Mouse (Mus musculus) heart, postnatal 4 days (tissue): ENCODE measurements at regions not wholly inside any gene's neighbourhood (a gene's known extent, or its start where the extent isn't known, plus 50 kb on each side); places are given as distances from the start of the nearest gene placed in this dataset.

ENCODE experiments used
- DNase-seq: peaks from one replicate; pipeline ENCODE4 v3.0.0; 2021

- DNase-seq: no peak
Measured at GRCm38 (mm10) chr1:39047316-39047715, 61.9 kb downstream of the Pdcl3 start.

DNA sequence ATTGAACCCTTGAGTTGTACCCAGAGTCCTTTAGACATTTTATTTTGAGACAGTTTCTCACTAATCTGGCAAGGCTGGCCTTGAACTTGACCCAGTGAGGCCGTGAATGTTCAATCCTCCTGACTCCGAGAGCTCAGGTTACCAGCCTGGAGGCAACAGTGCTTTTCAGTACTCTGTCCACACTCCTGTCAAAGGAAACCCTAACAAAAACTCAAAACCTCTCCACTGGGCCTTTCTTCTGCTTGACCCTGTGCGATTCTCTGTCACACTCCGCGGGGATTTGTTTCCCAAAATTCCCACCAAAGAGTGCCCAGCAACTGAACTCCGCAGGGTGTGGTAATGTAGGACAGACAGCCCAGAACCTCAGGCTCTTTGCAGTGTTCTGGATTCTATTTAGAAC lies 71.9 kb downstream of the Pdcl3 start:
- no peak for DNase-seq

DNA sequence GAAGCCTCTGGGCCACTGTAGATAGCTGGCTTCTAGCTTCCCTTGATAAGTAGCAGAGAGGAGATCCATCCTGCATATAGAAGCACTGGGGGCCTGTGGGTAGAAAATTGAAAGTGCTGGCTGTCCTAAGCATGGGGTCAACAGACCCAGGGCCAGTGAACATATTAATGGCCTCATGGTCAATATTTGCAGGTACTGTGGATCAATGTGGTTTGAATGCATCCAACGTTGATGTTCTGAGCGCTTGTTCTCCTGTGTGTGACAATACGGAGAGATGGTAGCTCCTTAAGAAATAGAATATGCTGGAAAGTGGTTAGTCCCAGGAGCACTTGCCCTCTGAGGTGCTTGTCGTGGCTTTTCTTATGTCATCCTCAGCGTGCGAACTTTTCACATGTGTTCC lies 77.1 kb downstream of the Pdcl3 start:
- no peak for DNase-seq

- no peak for DNase-seq
Measured at GRCm38 (mm10) chr1:39063666-39064385, 78.4 kb downstream of the Pdcl3 start.

DNA sequence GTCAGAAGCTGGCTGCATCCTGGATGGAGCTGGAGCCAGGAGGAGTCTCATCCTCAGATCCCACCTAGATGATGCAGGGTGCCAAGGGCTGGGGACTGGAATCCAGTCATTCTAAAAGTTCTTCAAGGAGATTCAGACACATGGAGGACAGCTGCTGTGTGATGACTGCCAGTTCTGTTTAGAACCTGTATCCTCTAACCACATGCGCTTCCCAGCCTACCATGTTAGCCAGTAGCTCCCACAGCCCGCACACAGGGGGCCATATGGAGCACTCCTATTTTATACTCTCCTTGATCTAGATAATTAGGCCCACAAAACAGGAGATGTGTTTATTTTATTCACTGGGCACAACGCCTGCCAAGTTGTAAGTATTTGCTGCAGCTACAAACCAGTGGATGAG lies 79.4 kb downstream of the Pdcl3 start:
- no peak for DNase-seq

GRCm38 (mm10) chr1:39067901-39068300 lies 82.5 kb downstream of the Pdcl3 start:
- DNase-seq: no peak

- no peak for DNase-seq
Measured at GRCm38 (mm10) chr1:39069086-39069655, 83.8 kb downstream of the Pdcl3 start.

DNA sequence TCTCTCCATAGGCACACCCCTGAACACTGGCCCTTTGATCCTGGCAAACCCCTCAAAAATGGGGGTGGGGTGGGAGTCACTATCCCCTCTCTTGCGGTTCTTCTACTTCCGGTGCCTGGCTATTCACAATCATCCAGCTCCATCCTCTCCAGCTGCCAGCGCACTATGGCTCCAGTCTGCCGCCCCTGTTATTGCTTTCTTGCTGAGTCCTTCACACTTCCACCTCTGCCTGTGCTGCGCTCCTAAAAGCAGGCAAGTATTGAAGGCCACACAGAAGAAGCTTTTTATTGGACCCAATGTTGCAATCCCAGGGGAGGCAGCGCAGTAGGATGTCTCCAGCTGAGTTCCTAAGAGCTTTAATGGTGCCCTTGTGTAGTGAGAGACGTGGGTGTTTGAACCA lies 84.3 kb downstream of the Pdcl3 start:
- DNase-seq: no peak

DNA sequence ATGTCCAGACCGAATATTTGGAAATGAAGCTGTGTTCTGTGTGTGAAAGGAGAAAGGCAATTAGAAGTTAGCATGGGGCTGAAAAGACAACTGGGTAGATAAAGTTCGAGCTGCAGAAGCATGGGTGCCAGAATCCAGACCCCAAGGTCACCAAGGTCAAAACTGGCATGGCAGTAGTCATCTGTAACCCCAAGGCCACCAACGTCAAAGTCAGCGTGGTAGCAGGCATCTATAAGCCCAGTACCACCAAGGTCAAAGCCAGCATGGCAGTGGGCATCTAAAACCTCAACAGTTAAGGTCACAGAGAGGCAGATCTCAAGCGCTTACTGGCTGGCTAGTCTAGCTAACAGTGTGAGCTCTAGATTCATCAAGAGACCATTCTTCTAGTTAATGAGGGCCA lies 90.6 kb downstream of the Pdcl3 start:
- no peak for DNase-seq

- DNase-seq: peak; percentile 61
Measured at GRCm38 (mm10) chr1:39078584-39079315, 93.3 kb downstream of the Pdcl3 start.

DNA sequence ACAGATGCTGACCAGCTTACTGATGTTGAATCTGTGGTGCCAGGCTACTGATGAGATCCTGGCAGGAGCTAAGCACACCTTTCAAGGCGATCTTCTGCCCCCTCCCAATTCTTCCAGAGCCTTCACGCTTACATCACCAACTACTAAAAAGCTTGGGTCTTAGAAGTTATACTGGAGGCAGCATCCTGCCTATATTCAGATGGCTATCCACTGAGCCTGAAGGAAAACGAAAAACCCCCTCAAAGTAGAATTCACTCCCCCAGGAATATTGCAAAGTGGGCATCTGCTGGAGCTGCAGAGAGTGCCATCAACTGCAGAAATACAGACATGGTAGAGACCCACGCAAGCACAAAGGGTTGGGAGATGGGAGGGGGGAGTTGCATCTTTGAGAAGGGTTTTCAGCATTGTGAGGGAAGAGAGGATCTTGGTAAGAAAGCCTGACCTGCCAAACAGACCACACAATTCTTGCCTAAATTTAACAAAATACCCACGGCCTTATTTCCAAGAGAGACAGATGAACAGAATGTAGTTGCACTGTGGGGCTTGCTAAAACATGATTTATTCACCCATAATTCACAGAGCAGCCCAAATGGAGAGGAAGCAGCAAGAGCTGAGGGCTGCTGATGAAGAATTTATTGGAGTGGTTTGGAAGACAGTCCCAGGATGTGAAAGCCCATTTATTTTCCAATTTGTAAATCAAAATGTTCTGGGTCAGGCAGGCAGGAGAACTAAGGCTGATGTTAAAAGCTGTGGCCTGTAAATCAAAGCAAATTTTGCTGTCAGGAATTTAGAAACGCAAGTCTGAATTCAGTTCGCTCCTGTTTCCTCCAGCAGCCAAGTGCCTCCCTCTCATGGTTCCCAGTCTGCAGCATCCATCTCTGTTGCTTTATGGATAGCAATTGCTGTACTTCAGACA lies 98.8 kb downstream of the Pdcl3 start:
- DNase-seq: no peak

GRCm38 (mm10) chr1:39086273-39086672 lies 100.9 kb downstream of the Pdcl3 start:
- peak; percentile 59 for DNase-seq

- no peak for DNase-seq
Measured at GRCm38 (mm10) chr1:39089875-39090274, 103.7 kb upstream of the Npas2 start.

DNA sequence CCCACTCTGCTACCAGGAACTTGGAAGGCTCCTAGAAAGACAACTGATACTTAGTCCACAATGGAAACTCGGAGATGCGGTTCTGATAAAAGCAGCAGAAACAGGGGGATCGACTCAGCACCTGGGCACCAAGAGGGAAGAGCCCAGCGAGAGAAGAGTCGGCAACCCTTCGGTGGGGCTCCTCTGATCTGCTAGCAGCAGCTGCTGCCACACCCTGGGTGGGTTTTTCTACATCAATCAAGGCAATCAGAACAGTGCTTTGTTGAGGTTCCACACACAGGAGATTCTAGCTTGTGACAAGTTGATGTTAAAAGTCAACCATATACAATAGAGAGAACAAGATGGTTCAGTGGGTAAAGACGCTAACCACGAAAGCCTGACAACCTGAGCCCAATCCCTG lies 102.4 kb upstream of the Npas2 start:
- no peak for DNase-seq

DNA sequence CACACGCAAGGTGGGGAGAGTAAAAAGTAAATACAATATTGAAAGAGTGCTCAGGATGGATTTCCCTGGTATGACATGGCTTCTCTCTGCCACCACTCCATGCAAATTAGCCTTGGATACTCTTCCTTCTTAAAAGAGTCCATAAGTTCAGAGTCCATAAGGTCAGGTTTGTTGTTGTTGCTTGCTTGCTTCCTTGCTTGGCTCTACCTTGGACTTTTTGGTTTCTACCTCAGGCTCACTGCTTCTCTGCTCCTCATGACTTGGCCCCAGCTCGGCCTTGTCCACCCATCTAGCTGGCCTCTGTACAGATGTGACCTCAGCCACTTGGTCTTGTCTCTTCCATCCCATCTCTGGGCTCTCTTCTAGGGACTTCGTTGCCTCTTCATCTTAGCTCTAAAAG lies 101.9 kb upstream of the Npas2 start:
- no peak for DNase-seq

GRCm38 (mm10) chr1:39093291-39093690 lies 100.2 kb upstream of the Npas2 start:
- DNase-seq: no peak

- DNase-seq: no peak
Measured at GRCm38 (mm10) chr1:39094001-39094400, 99.5 kb upstream of the Npas2 start.

DNA sequence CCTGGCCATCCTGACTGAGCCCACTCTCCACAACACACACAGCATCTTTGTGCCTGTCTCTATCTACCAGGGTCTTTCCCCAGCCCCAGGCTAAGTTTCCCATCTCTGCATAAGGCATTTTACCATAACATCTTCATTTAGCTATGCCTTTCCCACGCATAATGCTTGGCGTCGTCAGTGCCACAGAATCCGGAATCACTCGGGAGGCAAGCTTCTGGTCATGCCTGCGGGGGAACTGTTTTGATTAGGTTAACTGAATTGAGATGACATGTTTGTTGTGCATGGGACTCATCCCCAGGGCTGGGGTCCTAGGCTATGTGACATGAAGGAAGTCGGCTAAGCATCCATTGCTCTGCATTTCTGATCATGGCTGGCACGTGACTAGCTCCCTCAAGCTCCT lies 97.6 kb upstream of the Npas2 start:
- DNase-seq: no peak

DNA sequence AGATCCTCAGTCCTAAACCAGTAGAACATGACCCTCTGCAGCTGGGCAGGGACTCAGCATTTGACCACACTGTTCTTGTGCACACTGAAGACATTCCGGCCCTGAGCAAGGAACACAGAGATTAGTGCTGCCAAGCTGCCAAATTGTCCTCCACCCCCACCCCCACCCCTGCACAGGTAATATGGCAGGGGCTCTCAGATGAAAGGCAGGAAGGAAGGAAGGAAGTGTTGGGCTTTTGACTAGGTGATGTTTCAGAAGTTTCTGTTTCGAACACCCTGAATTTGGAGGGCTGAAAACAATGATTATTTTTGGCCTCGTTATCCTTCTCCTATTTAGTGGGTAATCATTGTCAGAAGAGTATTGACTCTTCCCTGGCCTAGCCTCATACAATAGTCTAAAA lies 96.8 kb upstream of the Npas2 start:
- no peak for DNase-seq

DNA sequence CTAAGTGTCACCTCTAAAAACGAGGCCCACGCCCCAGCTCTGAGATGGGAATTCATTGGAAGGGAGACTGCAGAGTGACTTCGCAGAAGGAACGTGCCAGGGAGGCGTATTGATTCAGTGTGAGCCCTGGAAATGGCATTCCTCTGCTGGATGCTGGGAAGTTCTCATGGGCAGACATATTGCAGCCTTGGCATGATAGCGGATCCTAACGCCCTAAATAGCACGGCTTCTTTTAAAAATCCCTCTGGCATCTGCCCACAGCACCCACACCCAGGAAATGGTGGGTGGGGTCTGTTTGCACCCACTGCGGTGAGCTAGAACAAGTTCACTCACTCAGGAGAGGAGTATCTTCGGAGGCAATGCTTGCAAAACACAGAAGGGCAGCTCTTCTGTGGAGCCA lies 96.0 kb upstream of the Npas2 start:
- no peak for DNase-seq

DNA sequence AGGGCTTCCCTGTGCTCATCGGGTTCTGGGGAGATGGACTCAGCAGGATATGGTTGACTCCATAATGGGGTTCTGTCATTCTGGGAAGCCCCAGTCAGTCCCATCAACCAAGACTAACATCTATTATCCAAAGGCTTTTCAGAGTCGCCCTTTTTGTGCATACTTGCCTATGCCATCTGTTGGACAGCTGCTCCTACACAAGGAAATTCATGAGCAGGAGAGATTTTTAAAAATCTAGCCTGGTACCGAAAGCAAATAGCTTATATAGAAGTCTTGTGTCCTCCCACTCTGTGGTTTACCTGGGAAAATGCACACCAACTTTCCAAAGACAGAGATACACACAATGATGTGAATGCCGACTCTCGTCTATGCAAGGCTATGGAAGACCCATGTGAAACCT lies 95.4 kb upstream of the Npas2 start:
- no peak for DNase-seq

- no peak for DNase-seq
Measured at GRCm38 (mm10) chr1:39099246-39099645, 94.3 kb upstream of the Npas2 start.

GRCm38 (mm10) chr1:39100492-39100891 lies 93.0 kb upstream of the Npas2 start:
- no peak for DNase-seq
